Mouse (Mus musculus): Measurements from ENCODE around the gene Gm16181.

Gm16181 gene

DNA sequence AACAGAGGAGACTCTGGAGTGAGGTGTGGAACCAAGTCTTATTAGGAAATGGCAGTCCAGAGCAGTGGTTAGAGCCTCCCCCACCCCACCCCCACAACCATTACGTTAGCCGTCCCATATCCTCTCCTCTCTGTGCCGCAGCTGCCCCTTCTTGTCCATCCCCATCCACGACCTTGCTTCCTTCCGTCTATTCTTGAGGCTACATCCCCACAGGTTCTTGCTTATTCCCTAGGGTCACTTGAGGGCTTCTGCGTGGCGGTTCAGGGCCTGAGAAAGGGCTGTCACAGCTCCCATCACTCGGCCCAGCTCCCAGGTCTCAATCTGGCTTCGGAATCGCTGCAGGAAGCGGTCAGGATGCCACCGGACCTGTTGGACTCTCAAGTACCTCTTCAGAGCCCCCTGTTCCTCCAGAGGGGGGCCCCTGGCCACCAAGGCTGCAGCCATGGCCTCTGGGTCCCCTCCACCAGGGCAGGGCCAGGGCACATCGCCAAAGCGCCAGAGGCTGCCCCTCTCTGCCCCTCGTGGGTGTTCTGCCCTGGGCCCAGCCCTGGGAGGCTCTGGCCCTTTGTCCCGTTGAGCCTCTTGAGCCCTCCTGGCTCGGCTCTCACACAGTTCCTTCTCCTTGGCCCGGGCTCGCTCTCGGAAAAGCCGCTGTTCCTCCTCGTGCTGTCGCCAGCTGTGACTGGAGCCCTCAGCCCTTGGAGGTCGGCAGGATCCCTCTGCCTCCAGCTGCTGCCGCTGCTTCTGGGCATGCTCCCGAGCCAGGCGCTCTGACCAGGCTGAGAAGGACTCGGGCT is at the start of gene Gm16181:
Gm16181 (plus strand) TSS at position 679 of the 797 bp plus-strand sequence.
- DNase-seq = no peak

DNA sequence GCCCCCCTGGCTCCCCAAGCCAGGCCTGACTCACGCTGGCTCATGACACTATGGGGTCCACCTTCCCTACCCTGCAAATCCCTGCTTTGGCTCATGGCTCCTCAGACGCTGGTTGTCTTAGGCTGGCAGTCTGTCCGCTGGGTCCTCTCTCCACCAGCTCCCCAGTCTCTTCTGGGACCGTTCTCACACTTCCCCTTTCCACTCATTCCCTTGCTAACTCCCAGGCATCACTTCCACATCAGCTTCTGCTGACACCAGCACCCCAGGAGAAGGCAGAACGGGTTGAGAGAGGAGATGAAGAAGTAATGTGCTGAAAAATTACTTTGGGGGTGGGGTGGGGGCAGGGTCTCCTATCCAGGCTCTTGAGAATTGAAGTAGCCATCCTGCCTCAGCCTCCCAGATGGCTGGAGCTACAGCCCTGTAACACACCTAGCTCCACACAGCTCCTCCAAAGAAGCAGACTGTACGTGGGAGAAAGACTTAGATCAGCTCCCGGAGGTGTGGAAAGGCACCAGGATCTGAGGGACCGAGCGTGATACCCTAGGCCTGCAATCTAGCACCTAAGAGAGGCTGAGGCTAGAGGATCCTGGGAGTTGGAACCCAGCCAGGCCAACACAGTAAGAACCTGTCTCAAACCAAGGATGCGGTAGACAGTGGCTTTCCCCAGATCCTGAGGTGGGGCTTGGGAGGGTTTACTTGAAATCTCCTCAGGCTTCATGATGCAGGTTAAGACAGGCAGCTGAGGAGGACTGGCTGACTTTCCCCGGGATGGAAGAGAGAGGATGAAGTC is 48.0 kb upstream of the Gm16181 start:
- no peak for DNase-seq

DNA sequence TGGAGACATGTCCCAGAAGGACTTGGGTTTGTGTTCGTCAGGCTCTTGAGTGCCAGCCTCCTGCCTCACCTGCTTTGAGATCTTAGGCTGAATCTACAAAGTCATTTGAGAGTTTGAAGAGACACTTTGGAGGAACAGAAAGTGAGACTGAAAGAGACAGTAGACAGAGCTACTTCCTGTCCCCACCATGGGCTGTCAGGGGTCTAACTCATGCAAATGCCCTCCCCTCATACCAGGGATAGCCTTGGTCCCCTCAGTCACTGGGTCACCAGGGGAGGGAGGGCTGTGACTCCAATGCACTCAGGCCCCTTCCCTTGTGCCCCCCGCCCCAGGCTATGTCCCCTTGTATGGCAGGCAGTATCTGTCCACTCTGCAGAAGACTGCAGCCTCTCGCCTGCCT is 47.3 kb upstream of the Gm16181 start:
- DNase-seq = no peak

DNA sequence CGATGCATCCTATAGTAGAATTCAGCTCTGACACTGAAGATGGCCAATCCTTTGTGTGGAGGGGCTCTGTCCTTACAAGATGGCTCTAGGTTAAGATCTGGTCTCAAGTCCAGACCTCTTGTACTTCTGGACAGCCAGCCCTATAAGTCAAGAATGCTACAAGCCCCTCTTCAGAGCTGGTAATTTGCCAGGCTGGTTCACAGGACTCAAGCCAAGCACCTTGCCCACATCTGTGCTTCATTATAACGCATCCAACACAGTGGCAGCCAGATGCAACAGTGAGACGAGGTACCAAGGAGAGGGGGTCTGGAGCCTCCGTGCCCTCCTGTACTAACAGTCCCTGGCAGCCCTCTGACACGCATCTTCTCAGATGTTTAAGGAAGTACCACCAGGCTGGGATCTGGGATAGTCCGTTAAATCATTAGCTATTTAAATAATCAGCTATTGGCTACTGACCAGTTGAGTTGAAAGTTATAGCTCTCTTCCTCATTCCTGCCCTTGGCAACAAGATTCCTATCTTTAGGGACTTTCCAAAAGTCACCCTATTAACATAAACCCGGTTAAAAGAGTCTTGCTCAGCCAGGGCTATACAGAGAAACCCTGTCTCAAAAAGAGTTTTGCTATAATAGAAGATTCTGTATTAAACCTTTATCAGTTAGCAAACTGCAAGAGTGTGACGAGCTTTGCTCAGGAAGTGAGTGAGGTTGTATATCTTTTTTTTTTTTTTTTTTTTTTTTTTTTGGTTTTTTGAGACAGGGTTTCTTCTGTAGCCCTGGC is 46.2 kb upstream of the Gm16181 start:
- no peak for DNase-seq

DNA sequence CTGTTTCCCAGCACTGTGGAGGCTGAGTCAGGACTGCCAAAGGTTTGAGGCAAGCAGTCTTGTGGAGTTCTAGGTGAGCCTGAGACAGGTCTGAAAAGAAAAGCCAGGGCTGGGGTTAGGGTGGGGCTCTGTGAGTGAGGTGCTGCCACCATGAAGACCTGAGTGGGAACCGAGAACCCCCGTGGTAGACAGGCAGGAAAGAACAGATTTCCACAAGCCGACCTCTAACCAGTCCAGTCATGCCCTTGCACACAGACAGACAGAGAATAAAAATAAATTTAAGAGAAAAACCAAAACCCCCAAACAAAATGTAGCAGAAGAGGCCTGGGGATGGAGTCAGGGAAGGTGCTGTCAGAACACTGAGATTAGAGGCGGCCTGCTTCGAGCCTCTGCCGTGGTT is 45.3 kb upstream of the Gm16181 start:
- no peak for DNase-seq

DNA sequence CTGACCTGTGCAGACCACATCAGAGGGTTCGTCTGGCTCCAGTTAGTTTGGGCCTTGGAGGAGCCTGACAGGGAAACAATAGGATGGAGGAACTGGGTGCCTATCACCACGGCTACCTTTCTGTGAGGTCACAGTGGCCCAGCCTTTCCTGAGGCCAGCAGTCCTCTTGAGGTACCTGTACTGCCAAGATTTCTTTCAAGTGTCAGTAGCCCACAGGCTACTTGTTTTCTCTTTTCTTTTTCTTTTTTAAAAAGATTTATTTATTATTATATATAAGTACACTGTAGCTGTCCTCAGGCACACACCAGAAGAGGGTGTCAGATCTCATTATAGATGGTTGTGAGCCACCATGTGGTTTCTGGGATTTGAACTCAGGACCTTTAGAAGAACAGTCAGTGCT is 44.7 kb upstream of the Gm16181 start, which contains the start of gene Aif1:
Aif1 (minus strand) TSS at position 101 of the 400 bp plus-strand sequence.
- DNase-seq = no peak

DNA sequence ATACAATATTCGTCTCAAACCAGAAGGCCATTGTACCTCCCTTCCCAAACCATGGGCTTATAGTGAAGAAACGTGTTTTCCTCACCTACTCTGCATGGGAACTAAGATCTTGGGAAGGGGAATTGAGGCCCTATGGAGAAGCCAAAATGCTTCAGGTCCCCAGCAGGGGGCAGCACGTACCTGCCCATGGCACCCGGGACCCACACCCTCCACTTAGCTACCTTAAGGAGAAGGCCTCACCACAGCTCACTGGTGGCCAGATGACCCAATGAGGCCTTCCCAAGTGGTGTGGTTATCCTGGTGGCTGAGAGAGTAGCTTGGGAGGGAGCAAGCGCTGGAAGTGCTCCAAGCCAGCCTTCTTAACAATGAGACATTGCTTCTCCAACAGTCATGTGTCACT is 42.1 kb upstream of the Gm16181 start:
- DNase-seq = no peak

DNA sequence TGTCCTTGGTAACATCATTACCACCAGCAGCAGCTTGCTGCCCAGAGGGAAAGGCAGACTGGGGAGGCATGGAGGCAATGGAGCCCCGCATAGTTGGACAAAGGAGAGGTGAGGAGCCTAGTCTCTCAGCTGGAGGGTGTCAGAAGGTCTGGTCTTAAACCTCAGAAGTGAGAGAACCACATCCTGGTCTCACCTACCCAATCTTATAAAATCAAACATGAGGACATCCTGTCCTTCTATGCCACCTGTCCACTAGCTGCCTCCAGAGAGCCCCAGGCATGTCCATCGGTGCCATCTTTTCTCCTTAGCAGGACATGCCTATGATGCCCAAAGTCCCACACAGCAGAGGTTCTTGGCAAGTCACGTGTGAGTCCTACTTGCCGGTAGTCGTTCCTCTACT is 40.5 kb upstream of the Gm16181 start:
- no peak for DNase-seq

DNA sequence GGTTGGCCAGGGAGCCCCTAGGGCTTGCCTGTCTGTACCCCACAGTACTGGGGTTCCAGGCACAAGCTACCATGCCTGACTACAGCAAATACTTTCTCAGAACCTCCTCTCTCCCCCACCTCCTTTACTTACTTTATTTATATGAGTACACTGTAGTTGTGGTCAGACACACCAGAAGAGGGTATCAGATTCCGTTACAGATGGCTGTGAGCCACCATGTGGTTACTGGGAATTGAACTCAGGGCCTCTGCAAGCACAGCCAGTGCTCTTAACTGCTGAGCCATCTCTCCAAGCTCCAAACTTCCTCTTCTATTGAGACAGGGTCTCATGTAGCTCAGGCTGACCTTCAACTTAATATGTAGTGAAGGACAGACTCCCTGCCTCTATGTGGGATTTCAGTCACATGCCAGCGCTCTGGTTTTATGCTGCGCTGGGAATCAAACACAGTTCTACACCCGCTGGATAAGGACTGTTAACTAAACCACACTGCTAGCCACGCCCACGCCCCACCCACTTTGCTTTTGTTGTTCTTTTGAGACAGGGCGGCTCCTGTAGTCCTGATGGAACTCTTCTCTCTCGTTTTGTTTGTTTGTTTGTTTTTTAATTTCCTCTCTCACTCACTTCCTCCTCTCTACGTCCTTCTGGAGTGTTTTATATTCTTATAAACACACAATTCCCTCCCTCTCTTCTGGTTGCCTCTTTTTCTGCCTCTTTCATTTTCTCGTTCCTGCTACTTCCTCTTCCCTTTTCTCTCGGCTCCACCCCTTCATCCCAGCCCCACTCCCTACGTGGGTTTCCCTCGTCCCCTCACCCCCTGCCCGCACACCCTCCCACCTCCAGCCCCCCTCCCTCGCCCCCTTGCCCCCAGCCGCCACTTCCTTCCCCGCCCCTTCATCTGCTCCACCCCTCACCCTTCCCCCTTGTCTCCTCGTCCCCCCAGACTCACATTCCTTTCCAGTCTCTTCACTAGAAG is 34.7 kb upstream of the Gm16181 start:
- no peak for DNase-seq

DNA sequence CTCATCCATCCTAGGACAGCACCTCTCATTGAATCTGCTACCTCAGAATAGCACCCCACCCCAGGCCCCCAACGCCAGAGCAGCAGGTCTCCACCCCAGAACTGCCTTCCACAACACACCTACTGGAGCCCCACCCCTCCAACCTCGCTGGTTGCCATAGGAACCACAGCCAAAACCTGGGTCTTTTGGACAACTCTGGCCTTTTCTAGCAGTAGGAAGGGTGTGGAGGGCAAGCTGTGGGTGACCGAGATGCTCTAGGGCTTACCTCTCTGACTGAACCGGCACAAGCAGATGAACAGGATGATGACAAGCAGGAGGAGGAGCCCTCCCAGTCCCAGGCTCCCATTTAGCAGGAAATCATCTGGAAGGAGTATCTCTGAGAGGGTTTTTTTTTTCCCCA is 34.0 kb upstream of the Gm16181 start:
- DNase-seq = no peak

DNA sequence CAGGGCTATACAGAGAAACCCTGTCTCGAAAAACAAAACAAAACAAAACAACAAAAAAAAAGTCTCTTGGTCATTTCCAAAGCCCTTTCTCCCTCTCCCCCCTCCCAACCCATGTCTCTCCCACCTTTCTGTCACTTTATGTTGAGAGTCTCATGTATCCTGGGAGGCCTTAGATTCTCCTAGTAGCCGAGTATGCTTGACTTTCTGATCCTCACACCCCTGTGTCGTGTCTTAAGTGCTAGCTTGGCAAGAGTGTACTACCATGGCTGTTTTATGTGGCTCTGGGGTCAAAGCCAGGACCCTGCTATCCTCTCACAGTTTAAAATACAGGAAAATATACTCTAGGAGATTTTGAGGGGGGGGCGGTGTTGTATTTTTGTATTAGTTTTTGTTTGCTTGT is 33.3 kb upstream of the Gm16181 start:
- no peak for DNase-seq

DNA sequence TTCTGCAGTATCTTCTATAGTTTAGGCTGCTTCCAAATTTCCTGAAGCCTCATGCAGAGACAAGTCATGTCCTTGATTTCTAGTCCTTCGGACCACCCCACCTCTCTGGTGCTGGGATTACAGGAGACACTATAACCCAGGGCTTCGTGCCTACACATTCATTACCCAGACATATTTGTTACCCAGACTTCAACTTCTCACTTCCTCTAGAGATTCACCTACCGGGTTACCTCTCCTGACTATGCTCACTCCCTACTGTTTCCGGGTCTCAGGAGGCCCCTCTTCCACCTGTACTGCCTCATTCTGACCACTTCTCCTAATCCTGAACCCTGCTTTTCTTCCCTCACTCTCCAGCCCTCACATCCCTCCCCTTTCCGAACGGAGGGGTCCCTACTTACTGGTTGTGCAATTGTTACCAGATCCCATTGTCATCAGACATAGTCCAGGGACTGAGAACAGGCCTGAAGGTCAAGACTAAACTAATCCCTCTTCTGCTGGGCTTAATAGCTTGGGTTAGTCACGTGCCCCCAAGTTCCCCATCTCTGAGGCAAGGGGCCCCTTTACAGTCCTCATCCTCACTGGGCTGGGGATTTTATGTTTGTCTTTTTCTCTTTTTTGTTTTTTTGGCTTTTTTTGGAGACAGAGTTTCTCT is 32.5 kb upstream of the Gm16181 start, which contains the start of gene Lst1:
Lst1 (minus strand) TSS at position 481 of the 652 bp plus-strand sequence.
- no peak for DNase-seq

DNA sequence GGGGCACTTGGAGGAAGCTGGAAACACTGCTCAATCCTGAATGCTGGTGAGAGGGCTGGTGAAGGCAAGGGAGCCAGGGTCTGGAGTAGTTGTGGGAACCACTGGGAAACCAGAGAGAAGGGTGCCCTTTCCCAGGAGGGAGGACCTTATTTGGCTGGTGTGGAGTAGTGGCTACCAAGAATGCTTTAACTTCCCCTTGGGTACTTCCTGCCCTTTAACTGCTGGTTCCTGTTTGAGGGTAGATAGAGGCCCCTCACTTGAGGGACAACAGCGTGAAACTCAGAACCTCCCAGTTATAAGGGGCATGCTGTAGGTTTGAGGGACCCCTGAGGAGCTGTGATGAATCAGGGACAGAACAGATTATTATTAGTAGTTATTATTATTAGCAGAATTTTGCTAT is 31.4 kb upstream of the Gm16181 start:
- no peak for DNase-seq

DNA sequence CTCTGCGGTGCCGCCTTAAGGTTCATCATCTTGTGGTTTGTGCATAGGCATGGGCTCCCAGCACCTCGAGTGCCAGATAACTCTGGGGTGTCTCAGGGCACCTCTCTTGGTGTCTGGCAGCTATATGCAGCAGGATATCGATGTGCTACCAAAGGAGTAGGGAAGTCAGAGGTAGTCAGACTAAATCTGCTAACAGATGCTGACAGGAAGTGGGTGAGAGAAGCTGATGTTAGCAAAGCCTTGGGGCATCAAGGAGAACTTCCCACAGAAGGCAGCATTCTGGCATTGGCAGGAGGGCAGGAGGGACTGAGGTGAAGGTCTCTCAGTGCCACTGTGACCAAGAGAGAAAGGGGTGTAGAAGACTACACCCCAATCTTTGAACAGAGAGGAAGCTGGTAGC is 30.5 kb upstream of the Gm16181 start:
- no peak for DNase-seq

DNA sequence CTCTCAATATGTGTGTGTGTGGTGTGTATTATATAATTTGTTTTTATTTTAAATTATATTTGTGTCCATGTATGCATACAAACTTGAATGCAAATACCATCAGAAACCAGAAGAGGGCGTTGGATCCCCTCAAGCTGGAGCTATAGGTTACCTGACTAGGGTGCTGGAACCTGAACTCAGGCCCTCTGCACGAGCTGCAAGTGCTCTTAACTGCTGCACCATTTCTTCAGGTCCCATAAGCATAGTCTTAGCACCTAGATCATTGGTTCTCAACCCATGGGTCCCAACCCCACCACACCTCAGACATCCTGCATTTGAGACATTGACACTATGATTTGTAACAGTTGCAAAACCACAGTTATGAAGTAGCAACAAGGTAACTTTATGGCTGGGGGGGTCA is 28.9 kb upstream of the Gm16181 start:
- DNase-seq = no peak

DNA sequence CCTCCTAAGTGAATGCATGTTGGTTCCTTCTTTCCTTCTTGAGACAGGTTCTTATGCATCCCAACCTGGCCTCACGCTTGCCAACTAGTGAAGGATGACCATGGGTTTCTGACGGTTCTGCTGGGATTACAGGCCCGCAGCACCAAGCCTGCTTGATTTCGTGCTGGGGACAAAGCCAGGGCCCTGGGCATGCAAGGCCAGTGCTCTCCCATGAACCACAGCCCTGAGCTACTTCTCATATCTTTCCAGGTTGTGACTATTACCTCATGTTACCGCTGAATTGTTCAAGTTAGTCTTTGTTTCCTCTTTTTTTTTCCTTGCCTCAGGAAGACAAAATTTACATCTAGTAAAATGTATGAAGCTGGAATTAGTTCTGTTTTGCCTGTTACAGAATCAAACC is 27.7 kb upstream of the Gm16181 start:
- no peak for DNase-seq

DNA sequence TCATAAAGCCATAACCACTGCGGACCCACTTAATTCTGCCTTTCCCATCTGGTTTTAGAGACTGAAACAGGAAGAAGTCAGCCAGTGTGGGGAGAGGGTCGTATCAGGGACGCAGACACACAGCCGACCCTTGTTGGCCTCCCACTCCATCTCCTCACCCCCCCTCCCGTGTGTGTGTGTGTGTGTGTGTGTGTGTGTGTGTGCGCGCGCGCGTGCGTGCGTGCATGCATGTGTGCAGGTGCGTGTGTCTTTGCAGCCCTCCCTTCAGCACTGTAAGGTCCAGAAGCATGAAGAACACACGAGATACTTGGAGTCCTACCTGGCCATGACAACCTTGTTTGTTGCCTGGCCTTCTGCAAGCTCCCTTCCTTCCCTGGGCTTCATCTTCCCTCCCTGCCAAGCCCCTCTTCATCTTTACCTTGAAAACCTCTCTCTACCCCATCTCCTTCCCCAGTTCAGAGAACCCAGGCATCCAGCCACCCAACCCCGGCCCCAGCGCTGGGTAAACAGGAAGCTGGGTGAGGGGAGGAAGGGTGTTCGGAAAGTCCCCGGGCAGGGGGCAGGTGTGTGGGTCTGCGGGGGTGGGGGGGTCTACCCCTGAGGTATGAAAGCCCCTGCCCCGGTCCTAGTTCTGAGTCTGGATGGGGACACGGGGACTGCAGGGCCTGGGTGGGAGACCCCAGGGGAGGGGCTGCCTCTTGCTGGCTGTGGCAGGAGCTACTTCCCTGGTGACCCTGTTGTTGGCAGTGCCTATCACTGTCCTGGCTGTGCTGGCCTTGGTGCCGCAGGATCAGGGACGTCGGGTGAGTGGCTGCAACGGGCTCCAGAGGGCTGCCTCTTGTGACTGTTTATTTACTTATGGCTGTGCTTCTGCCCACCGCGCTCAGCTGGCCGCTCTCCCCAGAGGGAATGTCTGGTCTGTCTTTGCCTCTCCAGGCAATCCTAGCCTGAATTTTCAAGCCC is 26.5 kb upstream of the Gm16181 start, which contains the start of gene Ltb:
Ltb (plus strand) TSS at position 559 of the 963 bp plus-strand sequence.
- DNase-seq = no peak

DNA sequence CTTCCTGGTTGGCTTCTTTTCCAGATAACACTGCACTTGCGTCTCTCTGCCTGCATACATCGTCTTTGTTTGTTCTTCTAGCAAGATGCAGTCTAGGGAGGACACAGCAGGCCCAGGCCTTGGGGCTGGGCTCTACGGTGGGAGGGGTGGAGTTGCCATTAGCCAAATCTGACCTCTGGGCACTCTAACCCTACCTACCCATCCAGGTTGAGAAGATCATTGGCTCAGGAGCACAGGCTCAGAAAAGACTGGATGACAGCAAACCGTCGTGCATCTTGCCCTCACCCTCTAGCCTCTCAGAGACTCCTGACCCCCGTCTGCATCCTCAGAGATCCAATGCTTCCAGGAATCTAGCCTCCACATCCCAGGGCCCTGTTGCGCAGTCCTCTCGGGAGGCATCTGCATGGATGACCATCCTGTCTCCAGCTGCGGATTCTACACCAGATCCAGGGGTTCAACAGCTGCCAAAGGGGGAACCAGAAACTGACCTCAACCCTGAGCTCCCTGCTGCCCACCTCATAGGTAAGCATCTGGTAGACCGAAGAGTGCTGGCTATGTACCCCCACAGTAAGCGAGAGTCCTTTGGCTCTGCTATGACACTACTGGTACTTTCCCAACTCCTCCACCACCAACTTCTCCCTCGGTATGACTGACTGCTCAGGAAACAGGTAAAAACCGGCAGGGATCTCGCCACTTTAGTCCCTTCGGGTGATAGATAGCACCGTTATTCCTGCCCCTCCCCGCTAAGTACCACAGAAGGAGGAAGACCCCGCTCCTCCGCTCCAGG is 25.6 kb upstream of the Gm16181 start:
- no peak for DNase-seq

DNA sequence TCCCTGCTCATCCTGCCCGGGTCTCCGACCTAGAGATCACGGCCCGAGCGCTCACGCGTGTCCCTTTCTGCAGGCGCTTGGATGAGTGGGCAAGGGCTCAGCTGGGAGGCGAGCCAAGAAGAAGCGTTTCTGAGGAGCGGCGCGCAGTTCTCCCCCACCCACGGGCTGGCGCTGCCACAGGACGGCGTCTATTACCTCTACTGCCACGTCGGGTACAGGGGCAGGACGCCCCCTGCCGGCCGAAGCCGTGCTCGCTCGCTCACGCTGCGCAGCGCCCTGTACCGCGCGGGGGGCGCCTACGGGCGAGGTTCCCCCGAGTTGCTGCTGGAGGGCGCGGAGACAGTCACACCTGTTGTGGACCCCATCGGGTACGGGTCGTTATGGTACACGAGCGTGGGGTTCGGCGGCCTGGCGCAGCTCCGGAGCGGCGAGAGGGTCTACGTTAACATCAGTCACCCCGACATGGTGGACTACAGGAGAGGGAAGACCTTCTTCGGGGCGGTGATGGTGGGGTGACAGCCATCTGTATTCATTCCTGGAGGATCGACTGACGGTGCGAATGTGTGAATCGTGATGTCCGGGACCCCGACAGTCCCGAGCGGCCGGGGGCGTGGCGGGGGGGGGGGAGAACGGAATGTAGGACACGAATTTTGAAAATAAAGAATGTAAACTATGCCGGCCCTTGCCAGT is 24.9 kb upstream of the Gm16181 start:
- DNase-seq = no peak
